Mouse (Mus musculus): ENCODE results near the gene Tmem25.

DNA sequence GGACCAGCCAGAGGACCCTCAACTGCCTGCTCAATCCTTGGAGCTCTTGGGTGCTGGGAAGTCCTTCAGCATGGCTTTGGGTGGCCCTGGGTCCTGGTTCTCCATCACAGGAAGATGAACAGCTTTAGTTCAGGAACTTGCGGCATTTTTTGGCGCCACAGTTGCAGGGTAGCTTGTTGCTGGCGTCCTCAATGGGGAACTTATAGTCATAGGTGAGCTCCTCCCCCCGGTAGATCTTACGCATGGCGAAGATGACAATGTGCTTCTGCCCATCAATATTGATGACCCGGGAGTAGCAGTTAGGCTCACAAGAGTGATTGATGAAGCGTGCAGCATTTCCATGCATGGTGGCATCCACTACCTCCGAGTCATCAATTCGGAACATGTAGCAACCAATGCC, 8.7 kb upstream of the Tmem25 start:
- TF ChIP-seq CTCF (IDR thresholded peaks at IDR 0.05; ENCODE audit: borderline replicate concordance, insufficient read depth, low read depth, low read length) = no peak
- no peak for TF ChIP-seq POLR2A (IDR thresholded peaks at IDR 0.05; ENCODE audit: borderline replicate concordance, insufficient read depth, low read length)
